19 mouse cellular contexts compared by ENCODE assay signal in the genomic region with DNA sequence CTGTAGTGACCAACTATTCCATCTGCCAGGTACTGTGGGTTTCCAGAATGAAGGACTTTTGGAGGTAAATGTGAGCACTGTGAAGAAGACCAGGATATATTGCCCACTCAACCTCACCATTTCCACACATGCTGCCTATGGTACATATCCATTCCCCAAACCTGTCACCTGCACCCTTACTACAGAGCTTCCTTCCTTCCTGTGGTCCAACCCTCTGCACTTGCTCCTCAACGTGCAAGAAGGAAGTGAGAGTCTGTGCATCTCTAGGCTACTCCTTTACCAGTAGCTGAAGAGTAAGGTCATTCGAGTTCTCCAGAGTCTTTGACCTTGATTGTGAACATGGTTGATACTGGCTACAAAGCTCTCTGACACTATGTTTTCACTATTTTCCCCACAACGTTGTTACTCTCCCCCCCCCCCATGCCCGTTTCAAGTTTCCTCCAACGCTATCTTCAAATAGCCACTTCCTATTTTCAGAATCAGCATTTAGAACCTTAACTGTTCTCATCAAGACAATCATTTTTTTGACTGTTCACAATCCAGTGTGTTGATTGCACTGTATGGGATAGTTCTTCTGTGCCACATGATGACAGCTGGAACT. TPM values are rescaled to one million over a fixed set of nuclear protein-coding genes. Genes with fewer than 3 reads are reported as not detected.
DNase-seq lines count a peak whose midpoint lies in the region; ATAC-seq lines count a peak whose summit lies in the region.
"Had no signal": no experiment of that assay in that cellular context is flagged by ENCODE, and none has a peak within 500 bp of the region (broad histone marks: within the 10 kb centered on the region; RNA-seq: fewer than 3 reads in every experiment).

No protein-coding gene starts in this region.

- H3K36me3 ChIP-seq in liver, embryonic 13.5 days = no peaks in the 10 kb centered on the region
- no peaks in the 10 kb centered on the region for H3K36me3 ChIP-seq in liver, embryonic 11.5 days (ENCODE audit: control insufficient read depth, insufficient read depth, low read length)
- no peaks in the 10 kb centered on the region for H3K36me3 ChIP-seq in midbrain, embryonic 14.5 days (ENCODE audit: control insufficient read depth, insufficient read depth, low read length)
- H3K36me3 ChIP-seq: forebrain, embryonic 15.5 days; heart, embryonic 10.5 days; hindbrain, embryonic 10.5 days; limb, embryonic 10.5 days; neural tube, embryonic 13.5 days had no signal

- no peak overlapping the region for H3K9ac ChIP-seq in liver, embryonic 13.5 days
- no peak overlapping the region for H3K9ac ChIP-seq in liver, embryonic 11.5 days (ENCODE audit: low read depth, low read length)
- no peak overlapping the region for H3K9ac ChIP-seq in midbrain, embryonic 14.5 days (replicated peaks; ENCODE audit: low read length)
- H3K9ac ChIP-seq: forebrain, embryonic 15.5 days; neural tube, embryonic 13.5 days had no signal

- no peak for DNase-seq in liver, embryonic 13.5 days
- DNase-seq in liver, embryonic 11.5 days (ENCODE audit: low spot score) = no peak
- peak; percentile 49 for DNase-seq in CD4-positive helper T cell, adult 2 months (ENCODE audit: low read depth, low spot score)
- DNase-seq in midbrain, embryonic 14.5 days = no peak
- DNase-seq in urinary bladder, postnatal 14 days (ENCODE audit: low spot score) = no peak
- no peak for DNase-seq in lung, adult 18-20 months
- DNase-seq: cerebellum, adult 11-12 months; embryo, embryonic 11 days; gastrocnemius, adult 2 months; kidney, postnatal 36 days had no signal

- H3K4me3 ChIP-seq in liver, embryonic 13.5 days (replicated peaks) = no peak overlapping the region
- H3K4me3 ChIP-seq in liver, embryonic 11.5 days (ENCODE audit: low read depth, low read length) = no peak overlapping the region
- H3K4me3 ChIP-seq in midbrain, embryonic 14.5 days (replicated peaks; ENCODE audit: low read depth, low read length) = no peak overlapping the region
- H3K4me3 ChIP-seq: forebrain, embryonic 15.5 days; gastrocnemius, adult 2 months; heart, embryonic 10.5 days; hindbrain, embryonic 10.5 days; limb, embryonic 10.5 days; neural tube, embryonic 13.5 days had no signal

- WGBS in liver, embryonic 13.5 days (ENCODE audit: insufficient replicate concordance) = 15% methylated on average over 5 of the region's 5 CpGs
- 32% methylated on average over 5 of the region's 5 CpGs for WGBS in liver, embryonic 11.5 days
- 92% methylated on average over 5 of the region's 5 CpGs for WGBS in midbrain, embryonic 14.5 days

- no peak overlapping the region for H3K4me2 ChIP-seq in liver, embryonic 13.5 days
- H3K4me2 ChIP-seq in liver, embryonic 11.5 days = no peak overlapping the region
- H3K4me2 ChIP-seq in midbrain, embryonic 14.5 days (ENCODE audit: low read length) = no peak overlapping the region
- H3K4me2 ChIP-seq: forebrain, embryonic 15.5 days; neural tube, embryonic 13.5 days had no signal

- ATAC-seq in liver, embryonic 13.5 days (ENCODE audit: low read depth) = no peak
- no peak for ATAC-seq in liver, embryonic 11.5 days (replicated peaks; ENCODE audit: low FRiP score)
- peak; percentile 97 for ATAC-seq in granulocyte monocyte progenitor cell, adult 5-6 weeks (replicated peaks; ENCODE audit: poor library complexity, severe bottlenecking)
- peak; percentile 78 for ATAC-seq in megakaryocyte progenitor cell, adult 5-6 weeks (replicated peaks; ENCODE audit: poor library complexity)
- ATAC-seq in midbrain, embryonic 14.5 days (ENCODE audit: low FRiP score, low TSS enrichment) = no peak
- ATAC-seq: forebrain, embryonic 15.5 days; intestine, embryonic 16.5 days; midbrain, embryonic 16.5 days had no signal

- no peaks in the 10 kb centered on the region for H3K9me3 ChIP-seq in liver, embryonic 13.5 days (replicated peaks)
- no peaks in the 10 kb centered on the region for H3K9me3 ChIP-seq in liver, embryonic 11.5 days (ENCODE audit: control insufficient read depth, low read length)
- no peaks in the 10 kb centered on the region for H3K9me3 ChIP-seq in midbrain, embryonic 14.5 days (ENCODE audit: control insufficient read depth, low read length)
- H3K9me3 ChIP-seq: forebrain, embryonic 15.5 days; heart, embryonic 10.5 days; hindbrain, embryonic 10.5 days; limb, embryonic 10.5 days; neural tube, embryonic 13.5 days had no signal

- peak overlapping the region; percentile 62 for H3K27ac ChIP-seq in liver, embryonic 13.5 days
- H3K27ac ChIP-seq in liver, embryonic 11.5 days (ENCODE audit: low read depth, low read length) = no peak overlapping the region
- no peak overlapping the region for H3K27ac ChIP-seq in midbrain, embryonic 14.5 days (replicated peaks; ENCODE audit: low read depth, low read length)
- H3K27ac ChIP-seq: forebrain, embryonic 15.5 days; gastrocnemius, adult 2 months; heart, embryonic 10.5 days; hindbrain, embryonic 10.5 days; limb, embryonic 10.5 days; neural tube, embryonic 13.5 days had no signal

- H3K4me1 ChIP-seq in liver, embryonic 13.5 days (replicated peaks) = peaks cover 58% of the 10 kb centered on the region
- peaks cover 1% of the 10 kb centered on the region; the same call in 1 of the 2 replicates for H3K4me1 ChIP-seq in liver, embryonic 11.5 days (replicated peaks; ENCODE audit: control insufficient read depth, insufficient read depth, low read length)
- H3K4me1 ChIP-seq in midbrain, embryonic 14.5 days (ENCODE audit: control insufficient read depth, insufficient read depth, low read length) = no peaks in the 10 kb centered on the region
- H3K4me1 ChIP-seq: forebrain, embryonic 15.5 days; heart, embryonic 10.5 days; hindbrain, embryonic 10.5 days; neural tube, embryonic 13.5 days had no signal

- no peaks in the 10 kb centered on the region for H3K27me3 ChIP-seq in liver, embryonic 13.5 days
- no peaks in the 10 kb centered on the region for H3K27me3 ChIP-seq in liver, embryonic 11.5 days (replicated peaks; ENCODE audit: control insufficient read depth, insufficient read depth, low read length)
- H3K27me3 ChIP-seq in midbrain, embryonic 14.5 days (ENCODE audit: control insufficient read depth, insufficient read depth, low read length) = no peaks in the 10 kb centered on the region
- H3K27me3 ChIP-seq: forebrain, embryonic 15.5 days; neural tube, embryonic 13.5 days had no signal

RNA-seq across cellular contexts. Expression of a gene that starts 18.7 kb away (rescaled TPM):
- polyA plus RNA-seq in liver, embryonic 13.5 days (2015; fragmentation: Nextera tagmentation; extraction: Ambion mirVana) = 301 and 344 TPM in 2 replicates
- polyA plus RNA-seq in liver, embryonic 11.5 days (2014; fragmentation: Nextera tagmentation; extraction: Ambion mirVana) = 261 and 281 TPM in 2 replicates
- total RNA-seq in granulocyte monocyte progenitor cell, adult 5-6 weeks (2014; fragmentation: Nextera tagmentation) = 334 and 345 TPM in 2 replicates
- 258 and 269 TPM in 2 replicates for total RNA-seq in granulocyte monocyte progenitor cell, adult 5-6 weeks (2017)
- 435 and 460 TPM in 2 replicates for total RNA-seq in megakaryocyte progenitor cell, adult 5-6 weeks (2015)
- total RNA-seq in megakaryocyte progenitor cell, adult 5-6 weeks (2017) = 188 and 213 TPM in 2 replicates
- polyA plus RNA-seq in midbrain, embryonic 14.5 days (2014; fragmentation: Nextera tagmentation; extraction: Ambion mirVana) = 133 and 137 TPM in 2 replicates

Comparison
In these comparisons a context has a peak if more than half of its experiments do, and no peak if none do; other contexts are left out.
1. ATAC-seq: peak in granulocyte monocyte progenitor cell, adult 5-6 weeks (single experiment) and megakaryocyte progenitor cell, adult 5-6 weeks (single experiment); none in liver, embryonic 13.5 days (single experiment), liver, embryonic 11.5 days (single experiment) and midbrain, embryonic 14.5 days (single experiment).